Mouse (Mus musculus): ENCODE measurements around the gene Gpr180. TPM values are rescaled to one million over a fixed set of nuclear protein-coding genes. Genes with fewer than 3 reads are reported as not detected.
"Not testable (repeated sequence)": the region's sequence is repeated elsewhere in the genome, so short reads cannot be mapped to it uniquely, and the experiment has no call there.

Gpr180 gene
- total RNA-seq (2021): 10 to 100 TPM; 26.4 to 26.5 TPM
- long read RNA-seq, experiment 1, transcript Gpr180-201 (9 exons, 1,875 nt): major isoform, 29 of 54 reads
- long read RNA-seq, experiment 1, partial matches to known transcripts: 1 of 54 reads
- long read RNA-seq, experiment 1, other reads (novel, unspliced or antisense): 24 of 54 reads
- long read RNA-seq, experiment 2, transcript Gpr180-201 (9 exons, 1,875 nt): major isoform, 34 of 67 reads
- long read RNA-seq, experiment 2, partial matches to known transcripts: 16 of 67 reads
- long read RNA-seq, experiment 2, other reads (novel, unspliced or antisense): 17 of 67 reads

DNA sequence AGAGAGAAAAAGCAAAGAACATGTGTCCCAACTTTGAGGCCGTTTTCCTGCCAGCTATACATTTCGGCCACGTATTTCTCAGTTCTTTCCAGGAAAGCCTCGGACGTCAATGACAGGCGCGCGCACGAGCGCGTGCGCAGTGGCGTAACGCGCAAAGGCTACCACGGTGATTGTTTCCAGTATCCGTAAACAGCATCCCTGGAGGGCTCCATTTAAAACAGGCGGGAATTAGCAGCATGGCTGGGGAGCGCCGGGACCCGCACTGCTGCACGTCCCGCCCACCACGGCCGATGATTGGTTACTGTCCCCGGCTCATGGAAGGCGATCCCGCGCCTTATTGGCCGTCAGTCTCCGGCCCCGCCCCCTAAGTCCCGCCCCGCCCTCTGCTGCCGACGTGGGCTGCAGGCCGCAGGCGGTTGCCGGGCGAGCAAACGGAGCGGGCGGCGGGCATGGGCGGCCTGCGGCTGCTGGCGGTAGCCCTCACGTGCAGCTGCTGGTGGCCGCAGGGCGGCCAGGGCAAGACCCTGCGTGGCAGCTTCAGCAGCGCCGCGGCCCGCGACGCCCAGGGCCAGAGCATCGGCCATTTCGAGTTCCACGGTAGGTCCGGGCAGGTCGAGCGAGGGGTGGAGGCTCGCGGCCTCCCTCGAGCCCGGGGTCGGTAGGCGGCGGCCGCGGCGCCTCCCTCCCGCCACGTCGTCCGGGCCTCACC is at the start of gene Gpr180:
Gpr180 (plus strand) TSS at position 415 of the 709 bp plus-strand sequence.
- peak; percentile 94 to 97 for DNase-seq (ENCODE audit: low spot score in 2 of 2)

DNA sequence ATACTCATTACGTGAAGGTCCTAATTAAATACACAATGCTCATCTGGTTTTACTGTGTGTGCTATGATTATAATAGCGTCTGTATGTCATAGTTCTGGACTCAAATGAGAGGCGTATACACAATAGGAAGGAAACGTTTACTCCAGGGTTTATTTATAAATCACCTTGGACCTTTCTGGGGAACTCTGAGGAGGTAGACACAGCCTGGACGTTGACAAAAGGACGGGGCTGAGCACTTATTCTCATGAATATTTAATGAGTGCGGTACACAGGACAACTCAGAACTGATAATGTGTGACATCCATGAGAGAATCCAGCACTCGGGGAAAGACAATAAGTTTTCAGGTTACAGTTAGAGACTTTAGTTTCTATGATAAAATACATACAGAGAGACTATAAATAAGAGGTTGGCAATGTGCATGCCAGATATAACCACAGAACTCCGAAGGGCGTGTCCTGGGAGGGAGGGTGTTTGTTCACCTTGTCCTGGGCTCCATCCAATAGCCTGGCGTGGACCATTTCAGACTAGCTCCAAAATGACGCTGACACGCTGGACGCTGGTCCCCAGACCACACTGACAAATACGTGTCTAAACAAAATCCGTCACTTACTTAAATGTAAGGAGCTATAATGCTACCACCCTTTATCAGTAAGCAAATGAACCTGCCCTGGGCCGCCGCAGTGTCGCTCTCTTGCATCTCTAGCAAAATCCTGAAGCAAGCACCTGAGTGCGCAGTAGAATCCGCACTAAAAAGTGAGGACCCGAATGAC is 48.3 kb upstream of the Gpr180 start:
- no peak for DNase-seq (ENCODE audit: low spot score in 2 of 2)

DNA sequence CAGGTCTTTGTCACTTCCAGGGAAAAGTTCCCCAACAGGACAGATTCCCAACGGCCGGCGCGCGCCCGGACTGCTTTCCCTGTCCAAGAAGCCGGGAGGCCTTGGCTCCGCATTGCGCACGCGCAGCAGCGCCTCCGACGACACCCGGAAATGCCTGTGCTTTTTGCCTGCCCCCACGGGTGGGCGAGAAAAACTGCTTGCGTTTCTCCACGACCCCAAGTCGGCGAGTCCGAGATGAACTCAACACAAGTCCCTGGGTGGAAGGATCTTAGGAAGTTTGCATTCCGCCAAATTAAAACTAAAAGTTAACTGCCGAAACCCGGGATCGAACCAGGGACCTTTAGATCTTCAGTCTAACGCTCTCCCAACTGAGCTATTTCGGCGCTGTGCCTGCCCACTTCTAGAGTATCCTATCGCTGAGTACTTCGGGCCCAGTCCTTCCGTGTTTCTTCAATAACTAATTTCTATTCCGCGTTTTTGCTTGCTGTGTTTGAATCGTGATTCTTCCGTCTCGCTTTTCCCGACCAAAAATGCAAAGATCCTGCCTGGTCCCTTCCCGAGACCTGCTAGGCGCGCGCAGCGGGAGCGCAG is 47.6 kb upstream of the Gpr180 start:
- peak; percentile 89 to 94 for DNase-seq (ENCODE audit: low spot score in 2 of 2)

DNA sequence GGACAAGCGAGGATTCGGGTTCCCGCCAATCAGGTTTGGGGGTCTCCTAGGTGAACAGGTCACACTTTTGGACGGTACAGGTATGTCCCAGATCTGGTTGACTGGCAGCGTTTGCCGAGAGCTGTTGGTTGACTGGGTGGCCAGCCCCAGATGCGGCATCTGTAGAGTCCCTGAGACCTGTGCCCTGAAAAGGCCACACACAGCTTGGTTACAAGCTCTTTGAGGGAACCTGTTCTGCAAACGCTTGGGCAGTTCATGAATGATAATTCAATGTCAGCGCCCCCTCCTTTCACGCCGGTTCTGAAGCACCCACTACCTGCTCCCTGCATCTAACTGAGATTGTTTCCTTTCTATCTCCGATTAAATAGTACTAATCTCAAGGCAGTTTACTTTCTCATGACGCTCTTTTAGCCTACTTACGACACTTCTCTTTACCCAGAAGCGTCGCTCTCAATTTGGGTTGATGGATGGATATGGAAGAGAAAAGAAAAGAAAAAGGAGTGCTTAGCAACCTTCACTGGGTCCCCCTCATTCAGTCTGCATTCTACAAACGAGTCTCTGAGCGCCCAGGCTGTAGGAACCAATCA is 47.1 kb upstream of the Gpr180 start:
- DNase-seq (ENCODE audit: low spot score in 2 of 2): peak in 1 of 2 experiments; percentile 29

DNA sequence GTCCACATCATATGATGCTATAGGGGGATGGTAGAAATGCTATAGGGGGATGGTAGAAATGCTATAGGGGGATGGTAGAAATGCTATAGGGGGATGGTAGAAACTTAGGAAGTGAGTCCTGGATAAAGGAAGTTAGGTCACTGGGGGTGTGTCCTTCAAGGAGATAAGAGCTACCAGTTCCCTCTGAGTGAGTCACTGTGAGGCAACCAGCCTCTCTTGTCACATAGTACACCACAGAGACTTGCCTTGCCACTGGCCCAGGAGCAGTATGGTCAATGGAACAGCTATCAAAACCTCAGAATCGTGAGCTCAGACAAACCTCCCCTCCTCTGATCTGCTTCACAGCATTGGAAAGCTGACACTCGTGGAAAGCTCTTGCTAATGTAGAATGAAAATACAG is 38.7 kb upstream of the Gpr180 start:
- DNase-seq (ENCODE audit: low spot score in 2 of 2): no peak

DNA sequence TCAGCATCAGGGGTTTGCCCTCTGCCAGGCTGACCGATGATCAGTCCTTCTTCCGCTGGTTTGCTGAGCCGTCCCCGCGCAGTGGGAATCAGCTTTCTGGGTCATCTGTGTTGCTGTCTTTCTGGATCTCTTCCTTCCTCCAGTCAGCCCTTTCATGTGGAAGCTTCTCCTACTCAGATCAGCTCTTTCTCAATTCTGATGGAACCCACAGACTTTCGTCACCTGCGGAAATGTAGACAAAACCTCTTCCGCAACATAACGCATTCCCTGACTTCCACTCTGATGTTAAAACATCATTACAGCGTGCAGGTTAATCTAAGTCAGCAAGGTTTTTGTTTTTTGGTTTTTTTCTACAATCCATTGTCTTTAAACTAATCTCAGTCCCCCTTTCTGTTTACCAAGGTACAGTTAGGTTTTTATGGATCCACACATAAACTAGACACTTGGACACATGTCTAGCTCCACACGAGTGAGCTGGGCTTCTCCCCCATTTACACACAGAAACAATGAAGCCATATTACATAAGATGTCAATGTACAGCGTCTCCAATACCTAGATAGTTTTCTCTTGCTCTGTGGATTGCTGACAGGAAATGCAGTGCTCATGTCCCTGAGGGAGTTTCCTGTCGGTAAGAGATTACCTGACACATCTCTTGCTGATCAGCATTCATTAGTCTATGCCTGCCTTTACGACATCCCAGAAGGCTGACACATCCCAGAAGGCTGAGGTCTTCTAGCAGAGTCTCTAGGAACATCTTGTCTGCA is 35.5 kb upstream of the Gpr180 start:
- no peak for DNase-seq (ENCODE audit: low spot score in 2 of 2)

DNA sequence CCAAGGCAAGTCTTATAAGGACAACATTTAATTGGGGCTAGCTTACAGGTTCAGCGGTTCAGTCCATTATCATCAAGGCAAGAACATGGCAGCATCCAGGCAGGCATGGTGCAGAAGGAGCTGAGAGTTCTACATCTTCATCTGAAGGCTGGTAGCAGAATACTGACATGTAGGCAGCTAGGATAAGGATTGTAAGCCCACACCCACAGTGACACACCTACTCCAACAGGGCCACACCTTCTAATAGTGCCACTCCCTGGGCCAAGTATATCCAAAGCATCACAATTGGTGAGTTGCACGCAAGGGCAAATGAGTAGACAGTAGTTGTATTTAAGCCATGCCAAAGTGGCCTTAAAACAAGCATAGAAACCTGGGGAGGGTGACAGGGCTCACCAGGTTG is 29.5 kb upstream of the Gpr180 start:
- not testable (repeated sequence) for DNase-seq (ENCODE audit: low spot score in 2 of 2)

DNA sequence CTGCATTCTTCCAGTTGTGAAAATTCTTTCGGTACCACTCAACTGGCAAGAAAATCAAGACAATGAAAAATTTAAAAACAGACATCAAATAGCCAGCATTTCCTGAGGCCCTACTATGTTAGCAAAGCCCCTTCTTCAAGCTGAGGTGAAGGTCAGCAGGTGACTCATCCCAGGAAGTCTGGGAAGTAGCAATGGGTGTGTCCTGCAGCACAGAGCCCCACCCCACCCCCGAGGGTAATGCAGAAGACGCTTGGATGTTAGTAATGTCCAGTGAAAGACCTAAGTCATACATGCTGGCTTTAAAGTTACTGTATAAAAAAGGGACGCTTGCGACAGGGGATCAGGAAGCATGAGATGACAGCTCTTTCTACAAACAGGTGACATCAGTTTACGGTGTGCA is 23.8 kb upstream of the Gpr180 start:
- no peak for DNase-seq (ENCODE audit: low spot score in 2 of 2)

DNA sequence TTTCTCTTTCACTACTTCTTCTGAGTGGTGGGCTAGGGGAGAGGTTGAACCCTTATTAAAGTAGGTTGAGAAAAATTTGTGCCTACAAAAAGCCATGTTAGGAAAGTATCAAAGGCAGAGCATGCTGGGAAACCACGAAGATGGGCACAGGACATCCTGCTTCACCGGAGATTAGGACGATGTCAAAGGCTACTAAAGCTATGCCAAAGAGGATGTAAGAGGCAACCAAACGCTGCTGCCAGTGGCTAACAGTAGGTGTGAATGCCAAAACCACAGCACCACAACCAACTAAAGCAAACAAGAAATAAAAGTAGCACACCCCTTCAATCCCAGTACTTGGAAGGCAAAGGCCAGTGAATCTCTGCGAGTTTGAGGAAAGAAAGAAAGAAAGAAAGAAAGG is 12.8 kb upstream of the Gpr180 start:
- no peak for DNase-seq (ENCODE audit: low spot score in 2 of 2)

DNA sequence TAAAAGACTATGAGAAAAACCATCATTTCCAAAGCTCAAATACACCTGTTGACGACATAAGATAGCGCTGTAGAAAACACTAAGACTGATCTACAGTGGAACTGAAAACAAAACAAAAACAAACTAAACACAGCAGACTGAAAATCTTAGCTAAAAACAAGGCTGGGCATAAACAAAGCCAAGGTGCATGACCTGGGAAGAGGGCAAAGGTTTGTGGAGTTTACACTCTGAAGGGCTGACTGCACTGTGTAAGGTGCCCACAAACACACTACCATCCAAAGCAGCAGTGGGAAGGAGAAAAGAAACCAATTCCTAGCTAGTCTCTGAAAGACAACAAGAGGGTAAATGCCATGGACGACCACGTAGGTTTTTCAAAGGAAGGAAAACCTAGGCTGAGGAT is 12.2 kb upstream of the Gpr180 start:
- no peak for DNase-seq (ENCODE audit: low spot score in 2 of 2)

DNA sequence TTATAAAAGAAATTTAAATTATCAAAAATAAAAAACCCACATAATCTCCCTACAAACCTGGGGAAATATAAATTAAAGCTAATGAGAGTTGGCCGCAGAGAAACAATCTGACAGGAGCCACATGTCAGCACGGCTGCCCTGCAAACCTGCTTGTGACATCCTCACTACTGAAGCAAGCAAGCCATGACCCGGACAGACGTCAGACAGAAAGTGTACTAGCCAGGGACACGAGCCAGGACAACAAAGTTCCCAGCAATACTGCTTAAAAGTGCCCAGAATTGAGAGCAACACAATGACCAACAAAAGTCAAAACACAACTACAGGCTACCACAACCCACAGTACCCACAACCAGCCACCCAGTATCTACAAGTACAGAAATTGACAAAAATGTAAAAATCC is 10.7 kb upstream of the Gpr180 start:
- DNase-seq (ENCODE audit: low spot score in 2 of 2): no peak

DNA sequence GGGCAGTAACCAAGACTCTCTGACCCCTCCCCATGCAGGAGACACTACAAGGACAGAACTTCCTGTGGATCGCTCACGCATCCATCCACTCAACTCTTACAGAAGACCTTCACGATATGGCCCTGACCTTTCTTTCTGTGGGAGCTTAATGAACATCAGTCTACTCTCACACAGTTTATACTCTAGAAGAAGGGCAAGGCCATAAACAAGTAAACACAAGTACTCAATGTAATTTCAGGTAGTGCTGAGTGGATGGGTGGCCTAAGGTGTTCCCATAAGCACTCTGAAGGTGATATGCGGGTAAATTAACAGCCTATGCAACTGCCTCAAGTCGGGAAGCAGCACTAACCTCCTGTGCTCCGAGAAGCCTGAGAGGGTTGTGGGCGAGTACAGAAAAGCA is 5.5 kb upstream of the Gpr180 start:
- DNase-seq (ENCODE audit: low spot score in 2 of 2): no peak

DNA sequence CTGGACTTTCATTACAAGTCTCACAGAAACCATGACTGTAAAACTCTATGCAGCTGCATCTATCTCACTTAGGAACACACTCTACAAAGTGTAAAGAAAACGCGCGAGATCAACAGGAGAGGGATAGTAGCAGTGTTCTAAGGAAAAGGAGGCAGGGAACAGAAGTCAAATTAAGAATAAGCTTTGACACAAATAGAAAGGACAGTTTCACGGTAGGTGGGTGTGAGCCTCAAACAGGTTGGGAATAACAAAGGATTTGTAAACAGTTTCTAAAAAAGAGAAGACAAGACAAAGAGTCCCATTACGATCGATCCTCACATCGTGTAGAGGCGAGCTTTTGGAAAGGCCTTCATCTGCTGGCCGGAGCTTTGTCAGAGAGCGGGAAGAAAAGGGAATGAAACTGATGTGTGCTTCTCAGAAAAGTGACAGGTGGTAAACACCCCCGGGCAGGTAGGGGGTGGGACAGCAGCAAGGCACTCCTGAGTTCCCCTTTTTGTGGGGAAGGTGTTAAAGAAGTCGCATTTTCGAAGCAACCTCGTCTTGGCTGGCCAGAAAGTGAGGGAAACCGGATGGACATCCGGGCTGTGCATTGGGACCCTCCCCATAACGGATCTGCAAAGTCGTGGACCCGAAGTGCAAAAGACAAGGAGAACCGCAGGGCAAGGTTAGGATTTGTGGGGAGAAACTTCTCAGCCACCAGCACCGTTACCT is 4.9 kb upstream of the Gpr180 start:
- DNase-seq (ENCODE audit: low spot score in 2 of 2): no peak

DNA sequence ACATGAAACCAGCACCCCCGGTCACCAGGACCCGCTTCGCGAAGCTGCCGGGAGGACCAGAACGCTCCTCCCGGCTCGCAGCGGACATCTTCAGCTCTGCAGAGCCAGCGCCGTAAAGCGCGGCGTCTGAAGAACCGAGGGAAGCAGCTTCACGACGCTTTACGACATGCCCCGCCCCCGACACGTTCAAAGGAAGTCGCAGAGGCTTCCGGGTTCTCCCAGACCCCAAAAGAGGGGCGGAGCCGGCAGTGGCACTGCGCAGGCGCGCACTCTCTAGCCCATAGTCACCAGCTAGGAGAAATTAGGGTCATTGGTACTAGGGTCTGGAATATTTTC is 4.3 kb upstream of the Gpr180 start, which contains the start of gene Tgds:
Tgds (minus strand) TSS at position 114 of the 336 bp plus-strand sequence.
- DNase-seq (ENCODE audit: low spot score in 2 of 2): peak; percentile 95 to 99

DNA sequence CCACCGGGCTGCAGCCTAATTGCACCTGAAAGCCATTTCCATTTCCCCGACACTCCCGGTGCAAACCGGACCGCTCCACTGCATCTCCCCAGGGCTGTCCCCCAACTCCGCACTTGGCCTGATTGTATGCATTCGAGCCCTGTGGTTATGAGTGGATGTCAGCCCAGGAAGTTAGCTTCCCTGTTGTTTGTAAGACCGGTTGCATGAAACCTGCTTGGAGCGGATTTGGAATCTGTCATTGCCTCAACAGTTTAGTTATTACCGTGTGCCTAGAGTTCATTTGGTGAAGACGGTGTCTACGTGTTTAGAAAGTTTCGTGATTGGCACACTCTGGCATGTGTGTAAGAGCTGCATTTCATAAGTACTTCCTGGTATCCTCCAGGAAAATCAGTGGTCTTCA is 529 bp downstream of the Gpr180 start:
- DNase-seq (ENCODE audit: low spot score in 2 of 2): peak in 1 of 2 experiments; percentile 22

DNA sequence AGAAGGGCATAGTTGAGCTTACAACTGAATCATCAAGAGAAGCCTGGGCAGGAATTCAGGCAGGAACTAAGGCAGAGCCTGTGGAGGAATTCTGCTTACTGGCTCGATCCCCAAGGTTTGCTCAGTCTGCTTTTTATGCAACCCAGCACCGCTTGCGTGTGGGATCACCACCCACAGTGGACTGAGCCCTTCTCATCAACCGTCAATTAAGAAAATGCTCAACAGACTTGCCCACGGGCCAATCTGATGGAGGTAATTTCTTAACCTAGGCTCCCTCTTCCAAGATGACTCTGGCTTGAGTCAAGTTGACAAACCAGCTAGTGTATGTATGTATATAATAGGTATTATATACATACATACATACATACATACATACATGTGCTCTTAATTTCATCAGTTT is 5.3 kb downstream of the Gpr180 start:
- DNase-seq (ENCODE audit: low spot score in 2 of 2): no peak

DNA sequence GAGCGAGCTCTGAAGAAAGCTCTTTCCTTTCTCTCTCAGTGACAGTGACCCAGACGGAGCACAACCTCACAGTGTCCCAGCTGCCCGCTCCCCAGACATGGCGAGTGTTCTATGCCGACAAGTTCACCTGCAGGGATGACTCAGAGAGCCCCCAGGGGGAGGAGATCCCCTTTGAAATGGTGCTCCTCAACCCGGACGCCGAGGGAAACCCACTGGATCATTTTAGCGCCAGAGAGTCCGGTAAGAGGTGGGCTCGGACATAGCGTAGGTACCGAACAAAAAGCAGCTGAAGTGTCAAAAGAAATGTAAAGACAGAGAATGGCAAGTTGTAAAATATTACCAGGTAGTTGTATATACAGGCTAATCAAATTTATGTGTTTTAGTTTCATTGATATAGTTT is 11.1 kb downstream of the Gpr180 start:
- no peak for DNase-seq (ENCODE audit: low spot score in 2 of 2)

DNA sequence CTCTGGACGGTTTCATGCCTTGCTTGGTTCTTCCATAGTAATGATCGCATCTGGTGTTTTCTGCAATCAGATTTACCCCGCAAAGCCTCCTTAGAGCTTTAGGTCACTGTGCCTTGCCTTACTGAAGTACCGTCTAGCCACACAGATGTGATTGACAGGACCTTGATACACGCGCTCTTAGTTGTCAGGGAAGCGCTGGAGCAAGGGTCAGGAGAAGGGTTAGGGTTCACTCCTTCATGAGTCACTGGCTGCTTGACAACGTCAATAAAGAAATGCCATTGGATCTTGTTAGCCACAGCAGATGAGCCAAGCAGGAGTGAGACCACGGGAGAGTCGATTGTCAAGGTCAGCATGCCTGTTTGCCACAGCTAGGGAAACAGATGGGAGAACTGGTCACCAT is 11.6 kb downstream of the Gpr180 start:
- DNase-seq (ENCODE audit: low spot score in 2 of 2): no peak

DNA sequence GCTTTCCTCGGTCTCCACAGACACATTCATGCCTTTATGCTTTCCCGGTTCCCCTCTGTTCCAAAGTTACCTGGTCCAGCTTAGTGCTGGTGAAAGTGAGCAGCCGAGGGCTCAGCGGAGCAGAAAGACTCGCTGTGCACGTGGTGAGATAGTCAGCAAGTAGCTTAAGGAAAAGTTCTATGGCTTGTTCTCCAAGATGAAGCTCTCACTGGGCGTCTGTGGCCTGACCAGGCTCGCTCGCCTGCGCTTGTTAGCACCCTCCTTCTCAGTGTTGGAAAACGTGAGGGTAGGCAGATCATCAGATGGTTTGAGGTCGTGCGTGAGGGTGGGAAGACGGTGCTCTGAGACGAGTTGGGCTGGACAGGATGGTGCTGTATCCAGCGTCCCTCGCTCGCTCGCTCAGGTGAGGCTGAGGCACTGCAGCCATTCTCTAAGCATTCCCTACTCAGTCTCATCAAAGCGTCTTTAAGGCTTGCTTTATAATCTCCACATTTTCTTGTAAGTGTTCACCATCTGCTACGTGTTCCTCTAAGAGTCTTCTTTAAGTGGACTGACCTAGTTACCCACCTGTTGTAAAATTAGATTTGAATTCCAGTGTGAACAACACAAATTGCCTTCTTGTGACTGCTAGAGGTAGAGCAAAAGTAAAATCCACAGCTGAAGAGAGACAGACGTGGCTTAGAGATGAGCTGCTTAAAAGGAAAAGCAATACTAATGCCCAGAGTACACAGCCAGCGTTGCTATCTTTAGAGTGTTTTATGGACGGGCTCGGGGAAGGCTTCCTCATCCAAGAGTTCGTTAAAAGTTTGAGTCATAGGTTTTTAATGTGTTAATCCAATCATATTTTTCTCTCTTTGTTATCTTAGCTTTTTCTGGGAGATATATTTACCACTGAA is 13.9 kb downstream of the Gpr180 start:
- DNase-seq (ENCODE audit: low spot score in 2 of 2): no peak
